Mouse (Mus musculus) CD4-positive, CD25-positive, alpha-beta regulatory T cell, adult 2 months (primary cell): ENCODE results near the gene 2300009A05Rik.

Source experiments
- DNase-seq: peaks from one replicate; pipeline ENCODE4 v3.0.0-alpha.2; 2012; ENCODE audit warnings: low read depth, low spot score

Gene 2300009A05Rik

GRCm38 (mm10) chr9:63398611-63399462 lies at the start of gene 2300009A05Rik:
TSS of gene 2300009A05Rik (minus strand) at chr9:63399246.
- peak; percentile 97 for DNase-seq

- no peak for DNase-seq
Measured at GRCm38 (mm10) chr9:63443695-63444094, 44.6 kb upstream of the 2300009A05Rik start.

GRCm38 (mm10) chr9:63430652-63431051 lies 31.6 kb upstream of the 2300009A05Rik start:
- DNase-seq: no peak

- DNase-seq: no peak
Measured at GRCm38 (mm10) chr9:63421096-63421736, 22.2 kb upstream of the 2300009A05Rik start.

- no peak for DNase-seq
Measured at GRCm38 (mm10) chr9:63420396-63420795, 21.4 kb upstream of the 2300009A05Rik start.

GRCm38 (mm10) chr9:63400176-63400575 lies 1.1 kb upstream of the 2300009A05Rik start:
- no peak for DNase-seq

GRCm38 (mm10) chr9:63399463-63399815 lies 393 bp upstream of the 2300009A05Rik start:
- DNase-seq: no peak

GRCm38 (mm10) chr9:63395612-63396011 lies 3.4 kb downstream of the 2300009A05Rik start:
- no peak for DNase-seq

- no peak for DNase-seq
Measured at GRCm38 (mm10) chr9:63391307-63391706, 7.7 kb downstream of the 2300009A05Rik start.

- no peak for DNase-seq
Measured at GRCm38 (mm10) chr9:63382761-63383160, 16.3 kb downstream of the 2300009A05Rik start.

GRCm38 (mm10) chr9:63380326-63380725 lies 18.7 kb downstream of the 2300009A05Rik start:
- no peak for DNase-seq

GRCm38 (mm10) chr9:63378174-63378573 lies 20.9 kb downstream of the 2300009A05Rik start:
- DNase-seq: no peak

GRCm38 (mm10) chr9:63377270-63378142 lies 21.5 kb downstream of the 2300009A05Rik start, which contains the start of gene Map2k5:
TSS of gene Map2k5 (minus strand) at chr9:63377902.
- DNase-seq: peak; percentile 93

GRCm38 (mm10) chr9:63373315-63373714 lies 25.7 kb downstream of the 2300009A05Rik start:
- no peak for DNase-seq

- DNase-seq: no peak
Measured at GRCm38 (mm10) chr9:63372541-63372940, 26.5 kb downstream of the 2300009A05Rik start.

- DNase-seq: no peak
Measured at GRCm38 (mm10) chr9:63360410-63360809, 38.6 kb downstream of the 2300009A05Rik start.

GRCm38 (mm10) chr9:63359016-63359415 lies 40.0 kb downstream of the 2300009A05Rik start:
- DNase-seq: no peak

GRCm38 (mm10) chr9:63356721-63357120 lies 42.3 kb downstream of the 2300009A05Rik start:
- DNase-seq: no peak

- DNase-seq: no peak
Measured at GRCm38 (mm10) chr9:63356278-63356677, 42.8 kb downstream of the 2300009A05Rik start.

GRCm38 (mm10) chr9:63354168-63354567 lies 44.9 kb downstream of the 2300009A05Rik start:
- no peak for DNase-seq

GRCm38 (mm10) chr9:63350030-63350429 lies 49.0 kb downstream of the 2300009A05Rik start:
- DNase-seq: no peak

- DNase-seq: no peak
Measured at GRCm38 (mm10) chr9:63349241-63349640, 49.8 kb downstream of the 2300009A05Rik start.
